Mouse (Mus musculus) ovary, postnatal 36 days (tissue): ENCODE results near the gene St8sia4.
"Not testable (repeated sequence)": the region's sequence is repeated elsewhere in the genome, so short reads cannot be mapped to it uniquely, and the experiment has no call there.

Source experiments
- DNase-seq: peaks from one replicate; pipeline ENCODE4 v3.0.0; 2022; ENCODE audit warnings: low spot score, mixed read lengths

St8sia4 gene

DNA sequence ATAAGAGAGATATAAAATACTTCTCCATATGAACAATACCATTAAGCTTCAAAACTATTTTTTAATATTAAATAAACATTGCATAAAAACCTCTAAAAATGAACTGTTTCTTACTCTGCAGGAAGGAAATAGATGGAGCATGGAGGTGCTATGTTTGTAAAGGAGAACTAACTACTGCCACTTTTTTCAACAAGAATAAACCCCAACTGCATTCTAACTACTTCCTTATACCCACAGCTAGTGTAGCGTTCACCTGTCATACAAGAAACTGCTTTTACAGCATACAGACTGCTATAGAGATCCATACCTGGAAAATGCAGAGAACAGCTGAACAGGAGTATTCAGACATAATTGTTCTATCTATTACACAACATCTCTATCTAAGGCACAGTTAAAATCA is 70.5 kb downstream of the St8sia4 start:
- no peak for DNase-seq

DNA sequence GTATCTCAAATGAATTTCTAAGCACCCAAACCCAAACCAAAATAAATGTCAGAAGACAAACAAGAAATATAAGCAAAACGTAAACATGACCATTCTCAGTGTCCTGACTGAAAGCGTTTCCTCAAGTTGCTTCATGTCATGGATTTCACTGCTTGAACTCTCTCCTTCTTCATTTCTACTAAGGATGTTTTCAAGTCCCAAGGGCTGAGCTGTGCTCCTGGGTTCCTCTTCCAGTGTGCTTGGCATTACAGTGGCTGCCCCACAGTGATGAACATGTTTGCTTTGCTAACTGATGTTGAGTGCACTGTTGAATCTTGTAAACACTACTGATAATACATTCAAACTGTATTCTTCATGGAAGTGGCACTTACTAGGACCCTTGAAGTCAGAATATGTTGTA is 76.3 kb downstream of the St8sia4 start:
- DNase-seq: no peak

DNA sequence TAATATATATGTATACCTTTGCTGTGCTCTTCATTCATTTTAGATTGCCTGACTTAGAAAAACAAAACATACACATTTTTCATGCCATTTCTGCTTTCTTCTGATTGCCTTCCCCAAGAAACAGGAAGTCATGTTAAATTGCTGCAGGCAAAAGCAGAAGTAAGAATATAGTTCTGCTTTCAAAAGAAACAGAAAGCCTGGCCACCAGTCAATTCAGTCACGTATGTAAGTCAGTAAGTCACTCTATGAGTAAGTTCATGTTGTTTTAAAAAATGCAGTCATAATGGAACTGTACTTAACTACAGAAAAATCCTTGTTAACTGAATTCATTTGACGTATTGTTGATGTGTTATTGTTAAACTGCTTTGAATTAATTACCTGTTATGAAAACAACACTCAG is 77.3 kb downstream of the St8sia4 start:
- no peak for DNase-seq

DNA sequence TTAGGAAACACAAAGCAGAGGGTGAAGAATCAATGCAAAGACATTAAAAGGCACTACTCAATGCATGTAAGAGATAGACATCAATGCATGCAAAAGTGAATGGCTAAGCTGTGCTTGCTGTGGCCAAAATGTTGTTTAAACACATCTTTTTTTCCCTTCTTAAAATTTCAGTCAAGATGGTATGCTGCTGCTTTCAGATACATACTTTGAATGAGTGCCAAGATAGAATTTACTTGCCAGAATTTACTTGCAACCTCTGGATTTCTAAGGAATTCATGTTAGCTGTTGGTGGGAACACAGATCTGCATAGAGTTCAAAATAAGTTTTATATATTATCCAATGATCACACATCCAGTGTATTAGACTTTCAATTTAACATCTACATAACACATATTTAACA is 77.9 kb downstream of the St8sia4 start:
- DNase-seq: no peak

DNA sequence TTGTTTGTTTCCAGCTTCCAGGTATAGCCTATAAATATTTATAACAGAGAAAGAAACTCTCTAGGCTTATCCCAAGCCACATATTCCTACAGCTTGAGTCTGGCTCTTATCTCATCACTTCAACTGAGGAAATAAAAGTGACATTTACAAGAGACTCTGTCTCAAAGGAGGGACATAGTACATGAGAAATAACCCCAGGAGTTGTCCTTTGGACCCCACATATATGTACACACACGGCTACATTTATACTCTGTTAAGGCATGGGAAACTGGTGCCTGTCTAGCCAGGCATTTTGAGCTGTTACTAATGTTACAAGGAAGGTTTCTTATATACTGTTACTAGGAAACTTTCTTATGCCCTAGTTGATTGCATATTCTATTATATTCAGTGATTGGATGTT is 84.1 kb downstream of the St8sia4 start:
- DNase-seq: no peak

DNA sequence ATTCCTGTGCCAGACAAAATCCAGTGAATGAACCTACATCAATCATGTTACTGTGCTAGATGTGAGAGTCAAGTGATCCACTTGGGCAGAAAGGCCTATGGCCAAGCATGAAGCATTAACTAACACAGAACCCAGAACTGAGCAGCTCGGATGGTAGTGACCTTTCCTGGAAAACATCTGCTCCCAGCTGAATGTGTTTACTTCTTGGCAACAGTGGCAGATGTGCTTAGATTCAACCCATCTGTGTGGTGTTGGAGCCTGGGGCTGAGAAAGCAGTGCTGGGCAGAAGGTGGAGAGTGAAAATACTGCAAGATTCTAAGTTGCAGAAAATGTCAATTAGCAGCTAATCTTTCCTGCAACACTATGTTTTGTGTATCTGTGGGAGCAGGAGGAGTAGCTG is 85.1 kb downstream of the St8sia4 start:
- DNase-seq: no peak

DNA sequence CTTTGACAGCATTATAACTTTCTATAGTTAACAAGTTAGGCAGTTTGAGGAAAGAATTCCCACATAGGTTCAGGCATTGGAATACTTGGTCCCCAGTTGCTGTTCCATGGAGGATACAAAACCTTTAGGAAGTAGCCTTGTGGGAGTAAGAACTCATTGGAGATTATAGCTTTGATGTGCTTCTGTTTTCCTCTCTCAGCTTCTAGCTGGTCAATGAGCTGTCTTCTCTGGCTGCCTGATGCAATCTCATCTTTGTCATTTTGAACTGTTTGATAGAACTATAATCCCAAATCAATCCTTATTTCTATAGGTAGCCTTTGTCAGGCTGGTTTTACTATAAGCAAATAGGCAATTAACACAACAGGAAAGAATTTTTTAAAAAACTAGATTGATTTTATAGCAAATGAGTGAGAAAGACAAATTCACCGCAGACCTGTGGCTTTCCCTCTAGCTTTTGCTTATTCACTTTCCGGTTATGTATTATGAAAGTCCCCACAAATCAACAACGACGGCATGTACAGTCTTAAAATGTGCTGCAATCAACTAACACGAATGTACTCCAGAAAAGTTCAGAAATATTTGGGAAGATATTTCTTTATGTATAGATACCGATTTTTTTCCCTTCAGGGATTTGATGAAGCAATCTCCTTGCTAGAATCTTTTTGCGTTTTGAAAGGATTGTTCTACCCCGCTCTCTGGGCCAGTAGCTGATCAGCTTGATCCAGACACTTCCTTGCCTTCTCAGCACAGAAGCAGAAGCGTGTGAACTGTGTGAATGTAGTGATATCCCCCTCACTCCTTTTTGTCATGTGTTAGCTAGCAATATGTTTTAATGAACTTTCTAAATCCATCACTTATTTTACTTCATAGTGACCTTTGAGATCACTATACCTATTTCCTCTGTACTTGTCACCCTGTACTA is 94.5 kb downstream of the St8sia4 start:
- no peak for DNase-seq

DNA sequence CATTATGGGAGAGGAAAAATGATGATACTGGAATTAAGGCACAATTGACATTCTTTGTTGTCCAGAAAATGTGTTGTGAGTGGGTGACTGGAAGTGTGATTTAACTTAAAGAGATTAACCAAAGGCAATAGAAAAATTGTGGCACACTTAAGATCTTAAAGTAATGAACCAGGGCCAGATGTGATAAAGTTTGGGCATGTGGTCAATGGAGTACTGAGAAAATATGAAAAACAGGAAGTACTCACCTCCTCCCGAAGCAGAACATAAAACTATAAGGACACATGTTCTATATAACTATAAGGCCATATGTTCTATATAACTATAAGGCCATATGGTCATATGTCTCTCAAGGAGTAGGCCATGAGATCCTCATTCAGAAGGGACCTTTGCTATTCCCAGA is 96.3 kb downstream of the St8sia4 start:
- no peak for DNase-seq

DNA sequence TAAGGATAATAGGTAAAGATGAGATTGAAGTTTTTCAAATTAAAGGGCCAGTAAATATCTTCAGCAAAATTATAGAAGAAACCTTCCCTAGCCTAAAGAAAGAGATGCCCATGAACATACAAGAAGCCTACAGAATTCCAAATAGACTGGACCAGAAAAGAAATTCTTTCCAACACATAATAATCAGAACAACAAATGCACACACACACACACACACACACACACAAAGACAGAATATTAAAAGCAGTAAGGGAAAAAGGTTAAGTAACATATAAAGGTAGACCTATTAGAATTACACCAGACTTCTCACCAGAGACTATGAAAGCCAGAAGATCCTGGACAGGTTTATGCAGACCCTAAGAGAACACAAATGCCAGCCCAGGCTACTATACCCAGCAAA is 112.8 kb downstream of the St8sia4 start:
- DNase-seq: not testable (repeated sequence)

DNA sequence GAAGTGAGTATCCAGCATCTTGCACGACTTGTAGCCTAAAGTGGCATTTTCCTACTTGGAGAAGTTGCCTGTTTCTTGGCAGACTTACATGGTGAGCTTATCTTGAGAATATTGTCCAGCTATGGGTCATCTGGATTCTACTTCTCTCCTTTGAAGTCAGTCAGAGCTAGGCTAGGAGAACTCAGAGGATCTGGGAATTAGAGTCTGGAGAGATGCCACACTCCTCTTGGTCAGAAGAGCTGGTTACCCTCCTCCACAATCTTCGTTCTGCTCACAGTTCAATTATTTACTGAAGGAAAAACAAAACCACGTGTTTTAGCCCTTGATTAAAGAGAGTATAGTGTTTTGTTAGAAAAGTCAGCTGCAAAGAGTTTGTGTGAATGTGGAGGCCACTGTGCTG is 125.9 kb downstream of the St8sia4 start:
- no peak for DNase-seq
